Mouse (Mus musculus) urinary bladder, postnatal 25 days (tissue): ENCODE measurements around the gene Mettl8.

Experiments used
- DNase-seq: peaks from one replicate; pipeline ENCODE4 v3.0.0; 2022; ENCODE audit warnings: low spot score

Gene Mettl8

GRCm38 (mm10) chr2:70929714-70930113 is 125.7 kb downstream of the Mettl8 start:
- DNase-seq, result no peak

DNA sequence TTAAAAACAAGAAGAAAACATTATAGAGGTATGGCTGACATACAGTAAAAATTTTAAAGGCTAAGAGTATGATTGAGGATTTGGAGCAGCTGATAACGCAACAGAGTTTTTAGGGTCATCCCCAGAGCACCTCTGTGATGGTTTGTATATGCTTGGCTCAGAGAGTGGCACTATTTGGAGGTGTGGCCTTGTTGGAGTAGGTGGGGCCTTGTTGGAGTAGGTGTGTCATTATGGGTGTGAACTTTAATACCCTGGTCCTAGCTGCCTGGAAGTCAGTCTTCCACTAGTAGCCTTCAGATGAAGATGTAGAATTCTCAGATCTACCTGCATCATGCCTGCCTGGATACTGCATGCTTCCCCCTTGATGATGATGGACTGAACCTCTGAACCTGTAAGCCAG is 131.3 kb downstream of the Mettl8 start:
- DNase-seq, result no peak

DNA sequence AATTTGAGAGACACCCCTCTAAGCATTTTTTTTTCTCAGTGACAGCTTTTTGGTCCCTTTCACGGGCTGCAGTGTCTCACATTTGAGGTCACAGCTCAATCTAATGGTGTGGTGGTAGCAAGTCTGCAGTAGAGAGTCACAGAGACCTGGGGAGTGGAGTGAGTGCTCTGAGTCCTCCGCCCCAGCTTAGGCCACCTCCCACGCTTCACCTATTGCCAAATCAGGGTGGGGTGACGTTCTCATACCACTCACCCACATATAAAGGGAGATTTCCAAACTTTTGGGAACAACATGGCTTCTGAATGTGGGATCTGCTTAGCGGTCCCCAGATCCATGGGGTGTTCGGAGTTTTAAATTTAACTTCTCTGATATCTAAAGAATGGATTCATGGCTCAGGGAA is 132.6 kb downstream of the Mettl8 start:
- no peak for DNase-seq

DNA sequence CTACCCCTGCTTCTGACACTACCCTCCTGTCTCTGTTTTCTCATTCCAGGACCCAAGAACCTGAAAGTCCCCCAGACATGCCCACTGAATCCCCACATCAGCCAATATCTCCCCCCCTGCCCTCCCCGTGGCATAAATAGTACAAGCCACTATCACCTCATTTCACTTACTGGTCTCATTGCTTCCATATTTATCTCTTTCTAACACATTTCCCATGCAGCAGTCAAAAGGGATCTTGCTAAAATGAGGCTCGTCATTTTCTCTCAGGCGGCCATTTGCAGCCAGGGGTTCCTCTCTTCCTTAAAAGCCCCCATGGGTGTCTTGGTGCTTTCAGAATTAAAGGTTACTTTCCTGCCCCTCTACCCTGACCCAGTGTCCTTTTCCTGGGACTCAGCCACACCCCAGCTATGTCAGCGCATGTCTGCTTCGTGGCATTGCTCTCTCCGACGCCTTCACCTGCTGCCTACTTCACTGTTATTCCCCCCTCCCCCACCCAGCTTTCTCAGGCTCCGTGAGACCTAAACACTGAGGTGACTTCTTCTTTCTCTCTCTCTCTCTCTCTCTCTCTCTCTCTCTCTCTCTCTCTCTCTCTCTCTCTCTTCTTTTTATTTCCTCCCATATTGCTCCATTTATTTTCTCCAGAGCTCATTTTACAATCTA is 134.3 kb downstream of the Mettl8 start:
- no peak for DNase-seq

- DNase-seq, result no peak
These were observed 135.4 kb downstream of the Mettl8 start for GRCm38 (mm10) chr2:70919913-70920522.

DNA sequence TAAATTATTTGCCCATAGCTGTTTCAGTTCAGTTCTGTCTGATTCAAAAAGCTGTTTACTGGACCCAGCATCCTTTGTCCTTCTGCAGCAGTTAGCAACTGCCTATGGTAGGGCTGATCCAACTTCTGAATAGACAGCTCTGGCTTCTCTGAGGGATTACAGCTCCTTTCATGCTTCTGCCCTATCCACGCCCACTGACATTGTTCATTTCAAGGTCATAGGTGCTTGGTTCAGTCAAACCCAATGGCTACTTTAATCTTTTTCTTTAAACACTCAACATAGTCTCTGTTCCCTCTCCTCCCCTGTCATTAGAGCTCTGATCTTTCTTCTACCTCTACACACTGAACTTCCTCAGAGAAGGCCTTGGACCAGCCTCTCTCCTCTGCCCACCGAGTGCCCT is 136.9 kb downstream of the Mettl8 start:
- DNase-seq, result no peak
